Mouse (Mus musculus): ENCODE results near the gene Shank3.

- TF ChIP-seq CTCF (IDR thresholded peaks at IDR 0.05; ENCODE audit: low read depth), result no peak
- TF ChIP-seq EP300 (IDR thresholded peaks at IDR 0.05; ENCODE audit: low read depth), result no peak
These were observed 51.1 kb downstream of the Shank3 start for GRCm38 (mm10) chr15:89550506-89550905.
